Mouse (Mus musculus) heart, postnatal 36 days (tissue): ENCODE measurements at regions not wholly inside any gene's neighbourhood (a gene's known extent, or its start where the extent isn't known, plus 50 kb on each side); places are given as distances from the start of the nearest gene placed in this dataset.
A peak's percentile ranks its signal among the peaks of the same experiment; 100 is the strongest.

Experiments
- DNase-seq, 2 experiments: peaks; one replicate each; pipeline ENCODE4 v3.0.0; 2021 to 2022
- intact Hi-C: fragments of 180-260 bp; cut with DNase I; formaldehyde crosslinking; loops from one replicate; pipeline ENCODE4 v1.15.1; 2025

DNA sequence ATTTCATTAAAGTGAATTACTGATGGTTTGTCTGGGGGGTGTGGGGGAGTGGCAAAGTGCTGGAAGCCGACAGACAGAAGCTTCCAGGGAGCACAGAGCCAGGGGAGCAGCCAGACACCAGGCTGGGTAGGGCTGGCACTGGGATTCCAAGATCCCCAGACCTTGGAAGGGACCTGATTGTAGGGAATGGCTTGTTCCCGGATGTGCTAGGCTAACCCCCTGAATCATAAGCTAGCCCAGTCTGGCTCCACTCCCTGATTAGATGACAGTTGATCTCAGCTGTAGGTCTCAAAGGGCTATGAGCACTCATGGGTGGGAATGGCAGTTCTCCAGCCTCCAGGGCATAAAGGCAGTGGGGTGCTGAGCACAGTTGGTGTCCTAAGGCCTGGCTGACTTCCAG, 94.8 kb upstream of the Ret start:
- no peak for DNase-seq
- intact Hi-C loops, result no loop called here

DNA sequence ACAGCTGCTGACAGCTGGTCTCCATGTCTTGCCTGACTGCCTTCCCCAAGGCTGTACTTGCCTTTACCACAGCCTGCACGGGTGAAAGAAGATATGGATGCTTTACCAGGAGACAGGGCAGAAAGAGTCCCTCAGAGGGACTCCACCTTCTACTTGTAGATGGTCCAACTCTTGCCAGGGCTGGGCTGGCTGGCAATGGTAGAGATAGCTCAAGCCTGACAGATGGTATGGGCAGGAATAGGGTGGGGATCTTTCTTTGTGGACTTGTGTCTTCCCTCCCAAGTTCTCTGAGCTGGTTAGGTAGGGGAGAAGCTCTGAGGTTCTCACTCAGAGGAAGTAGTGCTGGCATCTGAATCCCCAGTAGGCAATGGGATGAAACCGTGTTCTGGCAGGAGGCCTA, 93.9 kb upstream of the Ret start:
- no peak for DNase-seq
- intact Hi-C loops, result no loop called here

DNA sequence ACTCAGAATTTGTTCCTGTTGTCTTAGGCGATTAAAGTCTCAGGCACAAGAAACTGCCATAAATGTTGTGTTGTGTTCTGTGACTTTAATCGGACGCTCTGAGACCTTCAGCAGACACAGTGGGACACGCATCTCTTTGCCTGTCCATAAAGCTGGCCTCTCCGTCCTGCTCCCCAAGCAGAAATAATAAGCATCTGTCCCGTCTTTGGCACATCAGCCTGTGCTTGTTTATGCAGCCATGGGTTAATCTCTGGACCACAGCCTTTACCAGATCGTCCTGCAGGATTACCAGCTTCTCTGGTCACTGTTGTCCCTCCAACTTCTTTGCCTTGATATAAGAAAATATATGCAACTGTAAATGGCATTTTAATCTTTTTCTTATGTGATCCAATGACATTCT, 87.7 kb upstream of the Ret start:
- no peak for DNase-seq
- intact Hi-C loops, result no loop called here

DNA sequence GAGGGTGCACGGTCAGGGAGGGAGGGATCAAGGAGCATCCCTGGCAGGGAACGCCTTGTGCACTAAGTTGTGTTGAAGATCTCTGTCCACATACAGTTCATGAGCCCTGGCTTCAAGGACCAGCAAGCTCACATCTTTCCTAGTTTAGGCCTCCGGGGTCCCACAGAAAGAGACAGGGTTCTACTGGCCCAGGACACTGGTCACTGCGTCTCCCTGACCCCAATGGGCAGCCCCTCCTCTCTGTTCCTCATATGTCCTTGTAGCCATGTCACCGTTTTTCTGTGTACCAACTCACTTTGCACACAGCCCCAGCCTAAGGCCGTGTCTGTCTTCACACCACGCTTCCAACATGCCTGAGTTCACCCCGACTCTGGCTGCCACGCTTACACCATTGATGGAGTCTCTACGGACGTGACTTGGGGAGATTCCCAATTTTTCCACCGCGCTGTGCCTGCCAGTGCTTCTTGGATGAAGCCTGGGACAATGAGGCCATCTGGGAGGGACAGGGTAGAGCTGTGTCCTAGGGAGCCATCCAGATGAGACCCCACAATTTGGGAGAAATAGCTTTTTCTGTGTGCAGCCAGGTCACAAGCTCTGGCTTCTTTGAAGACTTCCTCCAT, 86.5 kb upstream of the Ret start:
- DNase-seq, result no peak
- intact Hi-C loops, result no loop called here

DNA sequence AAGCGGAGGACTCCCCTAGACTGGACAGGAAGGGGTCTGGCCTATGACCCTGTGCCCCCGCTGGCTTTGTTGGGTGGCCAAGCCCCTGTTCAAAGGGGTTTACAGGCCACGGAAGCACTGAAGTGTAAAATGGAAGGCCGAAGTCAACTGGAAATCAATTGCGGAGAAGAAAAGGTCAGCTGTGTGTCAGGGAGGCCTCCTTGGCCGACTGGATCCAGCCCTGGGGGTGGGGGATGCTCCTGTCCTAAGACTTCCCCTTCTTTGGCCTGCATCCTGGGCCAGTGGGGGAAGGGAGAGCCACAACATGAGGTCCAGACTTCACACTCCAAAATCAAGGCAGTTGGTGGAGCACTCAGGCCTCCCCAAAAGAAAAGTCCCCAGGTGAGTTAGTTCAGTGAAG, 66.4 kb upstream of the Ret start:
- no peak for DNase-seq
- intact Hi-C loops, result no loop called here

DNA sequence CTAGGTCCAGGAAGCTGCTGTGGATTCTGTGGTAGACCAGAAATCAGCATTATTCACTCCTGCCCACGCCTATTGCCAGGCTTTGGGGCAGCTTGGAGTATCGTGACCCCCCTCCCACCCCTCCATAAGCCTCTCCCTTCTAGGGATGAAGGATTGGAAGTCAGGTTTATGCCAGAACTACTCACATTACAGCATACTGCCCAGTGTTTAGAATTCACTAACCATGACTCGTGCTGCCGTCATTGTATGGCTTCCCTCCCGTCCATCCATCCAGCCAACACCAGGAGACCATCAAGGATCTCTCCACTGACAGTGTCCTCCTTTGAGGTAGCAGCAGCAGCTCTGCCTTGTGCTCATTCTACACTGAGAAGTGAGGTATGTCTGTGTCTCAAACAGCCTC, 62.4 kb upstream of the Ret start:
- no peak for DNase-seq
- intact Hi-C loops, result no loop called here

DNA sequence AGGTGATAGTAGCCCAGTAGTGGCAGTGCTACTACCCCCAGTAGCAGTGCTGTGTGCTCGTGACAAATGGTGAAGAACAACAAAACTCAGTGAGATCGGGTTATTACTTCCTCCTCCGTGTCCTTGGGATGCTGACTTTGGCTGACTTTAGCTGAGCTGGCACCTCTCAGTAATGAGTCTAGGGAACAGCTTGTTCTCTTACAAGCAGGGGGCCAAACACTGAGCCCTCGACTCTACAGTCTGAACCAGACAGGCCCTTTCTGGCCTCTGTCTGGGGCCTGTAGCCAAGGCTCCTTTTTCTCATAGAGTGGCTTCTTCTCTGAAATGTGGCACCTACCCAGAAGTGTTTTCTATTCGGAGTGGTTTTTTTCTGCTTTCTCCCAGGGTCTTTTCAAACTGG, 57.4 kb upstream of the Ret start:
- intact Hi-C loops, result no loop called here
- no peak for DNase-seq

DNA sequence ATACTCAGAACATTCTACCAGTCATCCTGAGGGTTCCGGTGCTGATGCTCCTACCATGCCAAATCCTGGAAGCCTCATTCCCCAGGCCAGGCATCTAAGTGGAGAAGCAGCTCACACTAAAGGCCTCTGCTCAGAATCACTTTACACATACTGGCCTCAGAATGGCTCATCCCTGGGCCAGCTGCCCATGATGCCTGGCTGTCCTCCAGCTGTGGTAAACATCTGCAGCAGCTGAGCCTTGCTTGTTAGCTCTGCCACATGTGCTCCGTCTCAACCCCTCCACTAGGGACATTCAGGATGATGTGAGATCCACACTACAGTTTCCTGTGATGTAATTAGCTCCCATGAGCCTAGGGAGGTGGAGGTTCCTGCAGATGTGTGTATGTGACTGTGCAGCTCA, 55.2 kb upstream of the Ret start:
- intact Hi-C loops, result no loop called here
- peak in 1 of 2 experiments; percentile 16 for DNase-seq

DNA sequence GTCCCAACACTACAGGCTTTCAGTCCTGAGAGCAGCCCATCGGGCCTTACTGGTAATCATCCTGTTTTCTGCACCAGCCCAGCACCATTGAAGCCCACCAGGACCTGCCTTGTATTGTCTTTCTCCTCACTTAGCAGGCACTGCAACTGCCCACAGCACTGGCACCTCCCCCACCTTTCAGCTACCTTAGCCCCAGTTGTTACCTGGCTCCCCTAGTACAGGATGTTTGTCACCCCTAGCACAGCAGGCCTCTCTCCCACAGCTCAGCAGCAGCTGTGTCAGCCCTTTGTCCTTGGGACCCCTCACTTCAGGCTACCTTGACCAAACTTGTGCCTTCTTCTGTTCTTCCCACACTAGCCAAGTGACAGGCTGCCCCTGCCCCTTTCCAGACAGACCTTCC, 53.6 kb upstream of the Ret start:
- intact Hi-C loops, result no loop called here
- DNase-seq, result no peak

DNA sequence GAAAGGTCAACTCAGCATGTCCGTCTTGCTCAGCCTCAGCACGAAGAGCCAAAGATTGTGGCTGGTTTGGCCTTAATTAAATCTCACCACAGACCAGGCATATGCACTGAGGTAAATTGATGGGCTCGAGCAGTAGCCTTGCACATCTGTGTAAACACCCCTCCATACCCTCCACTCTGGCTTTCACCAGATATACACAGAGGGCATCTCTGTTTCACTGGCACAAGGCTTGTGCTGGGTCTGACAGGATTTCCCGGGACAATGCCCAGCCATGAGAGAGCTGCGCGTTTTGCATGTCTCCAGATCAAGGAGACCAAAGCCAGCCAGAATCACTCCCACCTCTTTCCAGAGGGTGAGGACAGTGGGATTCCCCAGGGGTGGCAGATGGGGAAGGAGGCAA, 52.5 kb upstream of the Ret start:
- intact Hi-C loops, result no loop called here
- no peak for DNase-seq
